Mouse (Mus musculus): ENCODE data around the gene Pex11b. TPM values are rescaled to one million over a fixed set of nuclear protein-coding genes. Genes with fewer than 3 reads are reported as not detected.
"Not testable (repeated sequence)": the region's sequence is repeated elsewhere in the genome, so short reads cannot be mapped to it uniquely, and the experiment has no call there.

Pex11b gene
- polyA plus RNA-seq, 1 experiment = 26.8 TPM

DNA sequence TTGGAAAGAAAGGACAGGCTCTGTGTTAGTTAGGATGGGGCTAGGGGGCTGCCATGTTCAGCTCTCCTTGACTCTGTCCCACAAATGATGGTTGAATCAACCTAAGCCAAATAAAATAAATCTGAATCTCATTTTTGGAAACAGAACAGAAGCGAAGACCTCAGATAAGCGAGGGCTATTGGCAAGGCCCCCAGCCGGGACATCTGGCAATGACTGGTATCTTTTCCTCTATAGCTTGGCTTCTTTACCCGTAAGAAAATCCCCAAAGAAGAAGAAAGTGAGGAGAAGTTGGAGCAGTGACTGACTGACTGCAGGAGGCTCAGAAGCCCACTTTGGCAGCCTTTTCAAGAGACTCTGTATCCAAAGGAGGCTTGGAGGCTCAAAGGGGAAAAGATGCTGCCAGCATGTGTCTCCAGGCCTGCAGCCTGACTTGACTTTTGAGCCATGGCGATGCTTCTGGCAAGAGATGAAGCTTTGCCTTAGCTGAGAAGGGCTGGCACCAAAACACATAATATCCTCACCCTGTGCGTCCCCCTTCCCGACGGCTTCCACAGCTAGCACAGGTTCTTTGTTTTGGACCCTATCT lies 27.6 kb downstream of the Pex11b start:
- Histone ChIP-seq H3K79me2 (ENCODE audit: control insufficient read depth, insufficient read depth) (no peaks in the 10 kb centered on the region), H3K36me3 (ENCODE audit: control insufficient read depth, insufficient read depth) (no peaks in the 10 kb centered on the region), H3ac (ENCODE audit: control insufficient read depth, insufficient read length) (no peak overlapping the region), H3K4me2 (ENCODE audit: low read depth) (peak overlapping the region; percentile 61), H3K4me3 (peak overlapping the region; percentile 12), H3K27me3 (ENCODE audit: control insufficient read depth, insufficient read depth, insufficient read length) (no peaks in the 10 kb centered on the region)
- TF ChIP-seq POLR2A (IDR thresholded peaks at IDR 0.05; ENCODE audit: insufficient read length, low read depth) (no peak), SRF (IDR thresholded peaks at IDR 0.05; ENCODE audit: control insufficient read depth, insufficient read length, low read depth) (no peak), TCF12 (IDR thresholded peaks at IDR 0.05; ENCODE audit: insufficient read depth, poor library complexity, severe bottlenecking) (no peak), TCF3 (IDR thresholded peaks at IDR 0.05; ENCODE audit: insufficient read length, low read depth) (no peak), E2F4 (IDR thresholded peaks at IDR 0.05; ENCODE audit: insufficient read depth) (no peak), MYOD1 (IDR thresholded peaks at IDR 0.05; ENCODE audit: control insufficient read depth in 1 of 3, insufficient read length in 2 of 3, low read depth in 2 of 3) (no peak), MYOG (IDR thresholded peaks at IDR 0.05; ENCODE audit: control insufficient read depth in 1 of 3, insufficient read depth in 1 of 3, insufficient read length in 2 of 3, low read depth in 2 of 3) (no peak), MAX (IDR thresholded peaks at IDR 0.05; ENCODE audit: low read depth) (no peak), POLR2AphosphoS2 (IDR thresholded peaks at IDR 0.05; ENCODE audit: insufficient read length, low read depth) (no peak), REST (IDR thresholded peaks at IDR 0.05; ENCODE audit: insufficient read depth, insufficient read length) (no peak), USF1 (IDR thresholded peaks at IDR 0.05; ENCODE audit: low read depth) (no peak), CEBPB (IDR thresholded peaks at IDR 0.05; ENCODE audit: insufficient read depth, poor library complexity, severe bottlenecking) (no peak)

DNA sequence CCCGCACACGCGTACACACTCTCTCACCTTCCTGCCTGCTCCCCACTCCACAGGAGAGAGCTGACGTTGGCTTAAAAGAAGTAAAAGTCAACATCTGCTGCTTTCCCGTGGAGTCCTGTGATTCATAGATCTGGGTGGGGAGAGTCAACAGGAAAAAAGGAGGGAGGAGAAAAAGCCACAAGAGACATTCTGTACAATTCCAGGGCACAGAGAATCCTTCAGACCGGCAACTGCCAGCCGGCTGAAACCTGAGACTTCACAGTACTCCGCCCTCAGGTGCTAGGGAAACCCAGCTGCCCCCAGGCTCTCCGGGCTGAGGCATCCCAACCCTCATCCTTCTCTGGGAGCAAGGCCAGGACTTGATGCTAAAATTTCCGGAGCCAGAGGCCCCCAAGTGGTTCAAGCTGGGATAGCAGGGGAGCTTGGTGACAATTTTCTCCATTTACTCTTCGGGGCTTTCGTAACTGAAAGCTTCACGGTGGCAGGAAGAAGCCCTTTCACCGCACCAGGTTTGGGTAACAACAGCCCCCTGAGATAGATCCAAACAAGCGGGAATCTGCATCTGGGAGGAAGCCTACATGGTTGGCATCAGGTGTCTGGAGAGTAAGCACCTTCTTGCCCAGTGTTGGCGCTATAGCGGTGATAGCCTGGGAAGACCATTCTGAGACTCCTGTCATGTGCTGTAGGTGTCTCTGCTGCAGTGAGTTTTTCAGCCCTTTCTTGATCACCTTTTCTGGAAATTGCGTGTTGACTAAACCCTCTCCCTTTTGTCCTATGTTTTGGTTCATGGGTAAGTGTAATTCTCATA lies 28.5 kb downstream of the Pex11b start:
- Histone ChIP-seq H3K79me2 (ENCODE audit: control insufficient read depth, insufficient read depth) (no peaks in the 10 kb centered on the region), H3K4me2 (ENCODE audit: low read depth) (peak overlapping the region; percentile 91), H3K36me3 (ENCODE audit: control insufficient read depth, insufficient read depth) (no peaks in the 10 kb centered on the region), H3K27me3 (ENCODE audit: control insufficient read depth, insufficient read depth, insufficient read length) (no peaks in the 10 kb centered on the region), H3ac (ENCODE audit: control insufficient read depth, insufficient read length) (no peak overlapping the region), H3K4me3 (peak overlapping the region; percentile 12)
- TF ChIP-seq POLR2AphosphoS2 (IDR thresholded peaks at IDR 0.05; ENCODE audit: insufficient read length, low read depth) (no peak), MYOG (IDR thresholded peaks at IDR 0.05; ENCODE audit: control insufficient read depth in 1 of 3, insufficient read depth in 1 of 3, insufficient read length in 2 of 3, low read depth in 2 of 3) (peak in 2 of 3 experiments; percentile 42 to 74), USF1 (IDR thresholded peaks at IDR 0.05; ENCODE audit: low read depth) (no peak), TCF3 (IDR thresholded peaks at IDR 0.05; ENCODE audit: insufficient read length, low read depth) (no peak), REST (IDR thresholded peaks at IDR 0.05; ENCODE audit: insufficient read depth, insufficient read length) (no peak), MYOD1 (IDR thresholded peaks at IDR 0.05; ENCODE audit: control insufficient read depth in 1 of 3, insufficient read length in 2 of 3, low read depth in 2 of 3) (peak; percentile 30 to 44 (median 44)), TCF12 (IDR thresholded peaks at IDR 0.05; ENCODE audit: insufficient read depth, poor library complexity, severe bottlenecking) (peak; percentile 15)

DNA sequence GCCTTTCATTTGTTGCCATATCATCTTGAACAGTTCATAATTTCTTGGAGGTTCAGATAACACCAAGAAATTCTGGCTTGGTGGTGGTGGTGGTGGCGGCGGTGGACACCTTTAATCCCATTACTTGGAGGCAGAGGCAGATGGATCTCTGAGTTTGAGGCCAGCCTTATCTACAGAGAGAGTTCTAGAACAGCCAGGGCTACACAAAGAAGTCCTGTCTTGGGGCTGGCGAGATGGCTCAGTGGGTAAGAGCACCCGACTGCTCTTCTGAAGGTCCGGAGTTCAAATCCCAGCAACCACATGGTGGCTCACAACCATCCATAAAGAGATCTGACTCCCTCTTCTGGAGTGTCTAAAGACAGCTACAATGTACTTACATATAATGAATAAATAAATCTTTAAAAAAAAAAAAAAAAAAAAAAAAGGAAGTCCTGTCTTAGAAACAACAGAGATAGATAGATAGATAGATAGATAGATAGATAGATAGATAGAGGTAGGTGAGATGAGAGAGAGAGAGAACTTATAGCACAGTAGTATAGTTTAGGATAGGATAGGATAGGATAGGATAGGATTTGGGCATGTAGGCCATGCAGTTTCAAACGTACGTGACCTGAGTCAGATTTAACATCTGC lies 30.7 kb downstream of the Pex11b start:
- H3K4me3 ChIP-seq; H3K36me3 ChIP-seq (ENCODE audit: control insufficient read depth, insufficient read depth); H3K27me3 ChIP-seq (ENCODE audit: control insufficient read depth, insufficient read depth, insufficient read length); H3ac ChIP-seq (ENCODE audit: control insufficient read depth, insufficient read length); H3K4me2 ChIP-seq (ENCODE audit: low read depth); H3K79me2 ChIP-seq (ENCODE audit: control insufficient read depth, insufficient read depth): not testable (repeated sequence)

DNA sequence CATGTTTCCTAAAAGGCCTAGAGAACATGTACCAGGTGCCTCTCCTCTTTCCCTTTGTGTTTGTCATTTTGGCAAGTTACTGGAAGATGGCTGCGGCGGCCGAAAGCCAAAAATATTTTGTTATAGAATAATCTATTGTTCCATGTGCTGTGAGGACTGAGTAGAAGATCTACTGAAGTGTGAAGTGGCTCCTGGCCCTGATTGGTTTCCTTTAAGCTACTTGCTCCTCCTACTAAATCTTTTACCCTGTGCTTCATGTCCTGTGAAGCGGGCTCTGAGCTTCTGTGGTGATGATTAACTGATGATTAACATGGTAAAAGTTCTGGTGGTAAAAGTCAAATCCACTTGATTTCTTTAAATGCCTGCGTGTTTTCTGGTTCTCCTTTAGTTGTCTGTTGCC lies 31.7 kb downstream of the Pex11b start:
- no peaks in the 10 kb centered on the region for H3K27me3 ChIP-seq (ENCODE audit: control insufficient read depth, insufficient read depth, insufficient read length)
- no peak overlapping the region for H3K4me3 ChIP-seq
- TF ChIP-seq TCF12 (IDR thresholded peaks at IDR 0.05; ENCODE audit: insufficient read depth, poor library complexity, severe bottlenecking) = no peak
- no peak for TF ChIP-seq POLR2AphosphoS2 (IDR thresholded peaks at IDR 0.05; ENCODE audit: insufficient read length, low read depth)
- no peak for TF ChIP-seq TCF3 (IDR thresholded peaks at IDR 0.05; ENCODE audit: insufficient read length, low read depth)
- no peak for TF ChIP-seq USF1 (IDR thresholded peaks at IDR 0.05; ENCODE audit: low read depth)
- TF ChIP-seq REST (IDR thresholded peaks at IDR 0.05; ENCODE audit: insufficient read depth, insufficient read length) = no peak
- no peak for TF ChIP-seq E2F4 (IDR thresholded peaks at IDR 0.05; ENCODE audit: insufficient read depth)
- TF ChIP-seq POLR2A (IDR thresholded peaks at IDR 0.05; ENCODE audit: insufficient read length, low read depth) = no peak
- no peak for TF ChIP-seq MYOD1 (IDR thresholded peaks at IDR 0.05; ENCODE audit: control insufficient read depth in 1 of 3, insufficient read length in 2 of 3, low read depth in 2 of 3)
- TF ChIP-seq SRF (IDR thresholded peaks at IDR 0.05; ENCODE audit: control insufficient read depth, insufficient read length, low read depth) = no peak
- no peak for TF ChIP-seq MAX (IDR thresholded peaks at IDR 0.05; ENCODE audit: low read depth)
- no peak for TF ChIP-seq CEBPB (IDR thresholded peaks at IDR 0.05; ENCODE audit: insufficient read depth, poor library complexity, severe bottlenecking)
- no peak for TF ChIP-seq MYOG (IDR thresholded peaks at IDR 0.05; ENCODE audit: control insufficient read depth in 1 of 3, insufficient read depth in 1 of 3, insufficient read length in 2 of 3, low read depth in 2 of 3)
- no peaks in the 10 kb centered on the region for H3K79me2 ChIP-seq (ENCODE audit: control insufficient read depth, insufficient read depth)
- H3K4me2 ChIP-seq (ENCODE audit: low read depth) = no peak overlapping the region
- H3ac ChIP-seq (ENCODE audit: control insufficient read depth, insufficient read length) = no peak overlapping the region
- H3K36me3 ChIP-seq (ENCODE audit: control insufficient read depth, insufficient read depth) = no peaks in the 10 kb centered on the region
